Mouse (Mus musculus) heart, postnatal 0 days (tissue): ENCODE measurements around the gene Timp3.

ENCODE experiments used
- CTCF ChIP-seq: IDR thresholded peaks from 2 replicates; pipeline ENCODE4 v1.5.1; 2016; ENCODE audit warnings: antibody characterized with exemption, control low read depth, low read depth
- EP300 ChIP-seq: IDR thresholded peaks from 2 replicates; pipeline ENCODE4 v1.6.1; 2016; ENCODE audit warnings: antibody characterized with exemption, low read depth

GRCm38 (mm10) chr10:86375903-86376302 lies 75.7 kb downstream of the Timp3 start:
- TF ChIP-seq CTCF: no peak
- TF ChIP-seq EP300: no peak
